Mouse (Mus musculus) MEL (cell line): ENCODE results near the gene Vstm4. TPM values are rescaled to one million over a fixed set of nuclear protein-coding genes. Genes with fewer than 3 reads are reported as not detected.

Source experiments
- DNase-seq: peaks from one replicate; pipeline ENCODE4 v3.0.0; 2011; ENCODE audit warnings: low read depth, low spot score
- H3K27ac ChIP-seq: 2 replicates; pipeline ENCODE4 v1.5.1; 2012; ENCODE audit warnings: low read depth, mild to moderate bottlenecking, control low read depth, low read length, moderate library complexity; ENCODE audit not compliant: control insufficient read depth
- H3K27me3 ChIP-seq, 2 experiments: fragments of 150-350 bp in 1 of 2; sonication (generic) in 1 of 2; 2 replicates each; pipeline ENCODE4 v1.6.1; 2012; ENCODE audit warnings: low read length in 2 of 2, mild to moderate bottlenecking in 2 of 2, improper control_type of control experiment in 1 of 2, moderate library complexity in 1 of 2; ENCODE audit not compliant: insufficient read depth in 2 of 2, control insufficient read depth in 1 of 2
- H3K36me3 ChIP-seq, 2 experiments: 2 replicates each; pipeline ENCODE4 v1.6.1; 2012 to 2014; ENCODE audit warnings: low read length in 2 of 2, improper control_type of control experiment in 1 of 2, inconsistent platforms in 1 of 2, mild to moderate bottlenecking in 1 of 2; ENCODE audit not compliant: insufficient read depth in 2 of 2, control insufficient read depth in 1 of 2
- H3K4me1 ChIP-seq, 2 experiments: fragments of 150-350 bp in 1 of 2; sonication (generic) in 1 of 2; 2 replicates each; pipeline ENCODE4 v1.6.1; 2012; ENCODE audit warnings: low read length in 2 of 2, improper control_type of control experiment in 1 of 2, mild to moderate bottlenecking in 1 of 2; ENCODE audit not compliant: insufficient read depth in 2 of 2, control insufficient read depth in 1 of 2
- H3K4me3 ChIP-seq, 2 experiments: fragments of 150-350 bp in 1 of 2; sonication (generic) in 1 of 2; 2 replicates each; pipeline ENCODE4 v1.5.1; 2012; ENCODE audit warnings: low read depth in 2 of 2, low read length in 2 of 2, mild to moderate bottlenecking in 2 of 2, moderate library complexity in 2 of 2, control low read depth in 1 of 2, improper control_type of control experiment in 1 of 2; ENCODE audit not compliant: control insufficient read depth in 1 of 2, insufficient read depth in 1 of 2
- H3K79me2 ChIP-seq: 2 replicates; pipeline ENCODE4 v1.6.1; 2012; ENCODE audit warnings: mild to moderate bottlenecking, low read length, moderate library complexity; ENCODE audit not compliant: control insufficient read depth, poor library complexity, insufficient read depth
- H3K9ac ChIP-seq: 2 replicates; pipeline ENCODE4 v1.6.1; 2012; ENCODE audit warnings: low read depth, mild to moderate bottlenecking, control low read depth, low read length, moderate library complexity; ENCODE audit not compliant: control insufficient read depth, poor library complexity, severe bottlenecking
- H3K9me3 ChIP-seq: fragments of 150-350 bp; sonication (generic); replicated peaks from 2 replicates; pipeline ENCODE4 v1.6.1; 2012; ENCODE audit warnings: mild to moderate bottlenecking, low read length, improper control_type of control experiment, moderate library complexity; ENCODE audit not compliant: insufficient read depth
- BHLHE40 ChIP-seq: IDR thresholded peaks from 2 replicates; pipeline ENCODE4 v1.6.1; 2012; ENCODE audit warnings: low read depth, mild to moderate bottlenecking, inconsistent platforms, low read length, improper control_type of control experiment, borderline replicate concordance
- CHD2 ChIP-seq: IDR thresholded peaks from 2 replicates; pipeline ENCODE4 v1.6.1; 2011; ENCODE audit warnings: low read length, improper control_type of control experiment
- E2F4 ChIP-seq: IDR thresholded peaks from 2 replicates; pipeline ENCODE4 v1.6.1; 2011; ENCODE audit warnings: low read depth, low read length, improper control_type of control experiment, borderline replicate concordance
- ELF1 ChIP-seq: IDR thresholded peaks from 2 replicates; pipeline ENCODE4 v1.6.1; 2014; ENCODE audit warnings: low read depth, mild to moderate bottlenecking, inconsistent platforms, low read length, improper control_type of control experiment, moderate library complexity
- GABPA ChIP-seq: IDR thresholded peaks from 2 replicates; pipeline ENCODE4 v1.6.1; 2012; ENCODE audit warnings: low read depth, mild to moderate bottlenecking, inconsistent platforms, low read length, improper control_type of control experiment, moderate library complexity
- HCFC1 ChIP-seq: IDR thresholded peaks from 2 replicates; pipeline ENCODE4 v1.6.1; 2012; ENCODE audit warnings: low read depth, mild to moderate bottlenecking, inconsistent platforms, low read length, improper control_type of control experiment, moderate library complexity
- JUND ChIP-seq: IDR thresholded peaks from 2 replicates; pipeline ENCODE4 v1.6.1; 2011; ENCODE audit warnings: low read depth, mild to moderate bottlenecking, improper control_type of control experiment, low read length
- KAT2A ChIP-seq: conservative IDR thresholded peaks from 2 replicates; pipeline ENCODE4 v1.6.1; 2012; ENCODE audit warnings: low read depth, low read length, improper control_type of control experiment, inconsistent platforms
- MAFK ChIP-seq: IDR thresholded peaks from 2 replicates; pipeline ENCODE4 v1.6.1; 2011; ENCODE audit warnings: low read depth, mild to moderate bottlenecking, low read length, improper control_type of control experiment, borderline replicate concordance
- MAX ChIP-seq: IDR thresholded peaks from 2 replicates; pipeline ENCODE4 v1.6.1; 2011; ENCODE audit warnings: low read length, improper control_type of control experiment
- MAZ ChIP-seq: IDR thresholded peaks from 2 replicates; pipeline ENCODE4 v1.6.1; 2012; ENCODE audit warnings: low read depth, mild to moderate bottlenecking, inconsistent platforms, low read length, improper control_type of control experiment
- MEF2A ChIP-seq: IDR thresholded peaks from 2 replicates; pipeline ENCODE4 v1.6.1; 2014; ENCODE audit warnings: low read depth, mild to moderate bottlenecking, inconsistent platforms, low read length, improper control_type of control experiment; ENCODE audit not compliant: poor library complexity, insufficient replicate concordance, severe bottlenecking; ENCODE audit errors: extremely low read depth
- MXI1 ChIP-seq: IDR thresholded peaks from 2 replicates; pipeline ENCODE4 v1.6.1; 2011; ENCODE audit warnings: mild to moderate bottlenecking, low read depth, low read length, improper control_type of control experiment
- MYB ChIP-seq: IDR thresholded peaks from 2 replicates; pipeline ENCODE4 v1.6.1; 2011; ENCODE audit warnings: mild to moderate bottlenecking, low read depth, low read length, improper control_type of control experiment
- MYC ChIP-seq: IDR thresholded peaks from 2 replicates; pipeline ENCODE4 v1.6.1; 2011; ENCODE audit warnings: low read depth, mild to moderate bottlenecking, low read length, improper control_type of control experiment, moderate library complexity
- NELFE ChIP-seq: IDR thresholded peaks from 2 replicates; pipeline ENCODE4 v1.6.1; 2011; ENCODE audit warnings: low read depth, low read length, improper control_type of control experiment
- NRF1 ChIP-seq: IDR thresholded peaks from 2 replicates; pipeline ENCODE4 v1.6.1; 2014; ENCODE audit warnings: low read depth, mild to moderate bottlenecking, inconsistent platforms, low read length, improper control_type of control experiment, moderate library complexity; ENCODE audit not compliant: poor library complexity, insufficient read depth, severe bottlenecking
- POLR2AphosphoS2 ChIP-seq: IDR thresholded peaks from 2 replicates; pipeline ENCODE4 v1.6.1; 2011; ENCODE audit warnings: low read length, improper control_type of control experiment
- POLR2AphosphoS5 ChIP-seq: IDR thresholded peaks from 2 replicates; pipeline ENCODE4 v1.6.1; 2012; ENCODE audit warnings: low read depth, borderline replicate concordance, mild to moderate bottlenecking, inconsistent platforms, low read length, moderate library complexity, mixed read lengths
- SIN3A ChIP-seq: IDR thresholded peaks from 2 replicates; pipeline ENCODE4 v1.6.1; 2012; ENCODE audit warnings: low read length, improper control_type of control experiment, inconsistent platforms
- TAL1 ChIP-seq: IDR thresholded peaks from 2 replicates; pipeline ENCODE4 v1.6.1; 2012; ENCODE audit warnings: mild to moderate bottlenecking, inconsistent platforms, low read length, moderate library complexity, mixed read lengths
- TBP ChIP-seq: IDR thresholded peaks from 2 replicates; pipeline ENCODE4 v1.8.0; 2011; ENCODE audit warnings: low read depth, low read length, improper control_type of control experiment
- USF1 ChIP-seq: IDR thresholded peaks from 2 replicates; pipeline ENCODE4 v1.6.1; 2014; ENCODE audit warnings: low read depth, mild to moderate bottlenecking, inconsistent platforms, low read length, improper control_type of control experiment, moderate library complexity
- ZC3H11A ChIP-seq: IDR thresholded peaks from 2 replicates; pipeline ENCODE4 v1.6.1; 2012; ENCODE audit warnings: low read depth, mild to moderate bottlenecking, inconsistent platforms, low read length, improper control_type of control experiment
- ZMIZ1 ChIP-seq: IDR thresholded peaks from 2 replicates; pipeline ENCODE4 v1.6.1; 2012; ENCODE audit warnings: low read depth, mild to moderate bottlenecking, inconsistent platforms, low read length, improper control_type of control experiment, moderate library complexity
- polyA plus RNA-seq, 2 experiments: library from polyadenylated mRNA; stranded (reverse) in 1 of 2; unstranded in 1 of 2; fragments of >175 nt in 1 of 2; fragments of >200 nt in 1 of 2; gene quantifications; 2 replicates each; pipeline versions ENCODE4 v1.2.1 to v1.2.4; 2012; ENCODE audit warnings: low replicate concordance in 2 of 2, low read depth in 1 of 2; ENCODE audit not compliant: insufficient read length in 2 of 2, insufficient read depth in 1 of 2, missing spikeins in 1 of 2
- total RNA-seq: library from RNA; depleted of rRNA; stranded (reverse); fragments of 300-350 nt; gene quantifications from 2 replicates; pipeline ENCODE4 v1.2.3, GENCODE M21; 2012

The Vstm4 gene
- total and polyA plus RNA-seq, 3 experiments: not detected

- Histone ChIP-seq H3K36me3 (no peaks in the 10 kb centered on the region), H3K27me3 (no peaks in the 10 kb centered on the region), H3K9me3 (no peaks in the 10 kb centered on the region), H3K27ac (no peak overlapping the region), H3K79me2 (no peaks in the 10 kb centered on the region), H3K4me1 (no peaks in the 10 kb centered on the region), H3K9ac (no peak overlapping the region), H3K4me3 (no peak overlapping the region)
- TF ChIP-seq E2F4: no peak
- TF ChIP-seq MAFK: 0 out of 2 replicates have a peak, but pooled peaks have one; percentile 26
- DNase-seq: no peak
These were observed 3.4 kb downstream of the Vstm4 start for GRCm38 (mm10) chr14:32859831-32860569.

GRCm38 (mm10) chr14:32861149-32861581 is 4.6 kb downstream of the Vstm4 start:
- TF ChIP-seq MAX: no peak
- TF ChIP-seq NELFE: no peak
- TF ChIP-seq POLR2AphosphoS5: no peak
- no peak for TF ChIP-seq TBP
- TF ChIP-seq MAZ: no peak
- TF ChIP-seq MXI1: no peak
- TF ChIP-seq ELF1: no peak
- no peak for TF ChIP-seq MYB
- TF ChIP-seq USF1: no peak
- no peak for TF ChIP-seq JUND
- no peak for TF ChIP-seq GABPA
- no peak for TF ChIP-seq POLR2AphosphoS2
- no peak for TF ChIP-seq CHD2
- Histone ChIP-seq H3K9ac (no peak overlapping the region), H3K27me3 (no peaks in the 10 kb centered on the region), H3K79me2 (no peaks in the 10 kb centered on the region), H3K4me1 (no peaks in the 10 kb centered on the region), H3K4me3 (no peak overlapping the region), H3K36me3 (no peaks in the 10 kb centered on the region), H3K9me3 (no peaks in the 10 kb centered on the region), H3K27ac (no peak overlapping the region)
- DNase-seq: no peak

- Histone ChIP-seq H3K27me3 (no peaks in the 10 kb centered on the region), H3K9me3 (no peaks in the 10 kb centered on the region), H3K79me2 (no peaks in the 10 kb centered on the region), H3K27ac (no peak overlapping the region), H3K9ac (no peak overlapping the region), H3K36me3 (no peaks in the 10 kb centered on the region), H3K4me3 (no peak overlapping the region), H3K4me1 (no peaks in the 10 kb centered on the region)
- no peak for DNase-seq
- TF ChIP-seq HCFC1 (no peak), MAZ (no peak), GABPA (no peak), BHLHE40 (no peak), SIN3A (no peak), NELFE (no peak), MEF2A (no peak), TAL1 (no peak), NRF1 (no peak), ELF1 (no peak), TBP (no peak), POLR2AphosphoS5 (no peak), KAT2A (no peak), ZMIZ1 (no peak), ZC3H11A (no peak), MYB (no peak), MYC (no peak)
These were observed 5.1 kb downstream of the Vstm4 start for GRCm38 (mm10) chr14:32861656-32862055.
